In the genomic region with DNA sequence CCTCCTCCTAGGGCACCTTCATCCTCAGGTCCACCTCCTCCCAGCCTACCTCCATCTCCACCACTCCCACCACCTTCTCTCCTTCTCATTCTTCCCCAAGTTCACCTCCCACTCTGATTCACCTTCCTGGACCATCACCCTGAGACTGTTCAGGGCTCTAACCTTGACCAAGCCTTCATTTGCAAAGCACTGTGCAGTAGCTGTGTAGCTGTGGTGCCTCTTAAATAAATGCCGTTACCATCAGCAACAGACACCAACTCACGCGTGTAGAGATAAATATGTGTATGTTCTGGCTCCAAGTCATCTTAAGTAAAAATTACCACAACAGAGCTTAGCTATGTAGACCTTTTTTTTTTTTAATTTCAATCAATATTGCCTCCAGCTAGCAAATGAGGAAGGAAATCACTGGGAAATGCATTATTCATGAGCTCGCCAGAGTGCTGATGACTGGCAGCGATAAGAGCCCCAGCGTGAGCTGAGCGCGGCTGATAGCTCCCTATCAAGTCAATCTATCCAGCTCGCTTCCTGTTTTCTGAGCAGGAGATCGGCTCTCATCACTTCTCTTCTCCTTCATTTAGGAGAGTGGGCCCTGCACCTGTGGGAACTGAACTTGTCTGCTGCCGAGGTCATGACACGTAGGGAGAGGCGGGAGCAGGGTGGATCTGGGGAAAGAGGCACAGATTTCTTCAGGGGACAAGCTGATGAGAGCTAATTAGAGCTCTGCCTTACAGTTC, we compare ENCODE assay signal across 9 mouse cellular contexts.
DNase-seq lines count a peak whose midpoint lies in the region; ATAC-seq and TF ChIP-seq lines count a peak whose summit lies in the region.
"Had no signal": no experiment of that assay in that cellular context is flagged by ENCODE, and none has a peak within 500 bp of the region (broad histone marks: within the 10 kb centered on the region; RNA-seq: fewer than 3 reads in every experiment).

No protein-coding gene starts in this region.

- no peak for TF ChIP-seq POLR2A in thymus, adult 2 months (IDR thresholded peaks at IDR 0.05; ENCODE audit: control insufficient read depth, extremely low read depth, insufficient read depth, low read length, poor library complexity)

- ATAC-seq in hematopoietic stem cell, adult 5-6 weeks (replicated peaks in 1 of 2; ENCODE audit: insufficient read depth in 1 of 2, low FRiP score in 2 of 2, low TSS enrichment in 1 of 2, low read depth in 1 of 2, poor library complexity in 2 of 2, severe bottlenecking in 2 of 2), result peak; percentile 84 to 87
- ATAC-seq in megakaryocyte progenitor cell, adult 5-6 weeks (replicated peaks; ENCODE audit: poor library complexity), result peak; percentile 74

- peak; percentile 60 for DNase-seq in embryo, embryonic 10 days (ENCODE audit: low spot score)
- DNase-seq in embryo, embryonic 9.5 days (ENCODE audit: extremely low spot score), result no peak
- peak; percentile 13 for DNase-seq in WW6 (ENCODE audit: low read depth, low spot score)
- DNase-seq in adrenal gland, postnatal 14 days, result no peak
- DNase-seq in thymus, adult 2 months, result no peak
- DNase-seq in spleen, postnatal 10 days (ENCODE audit: low spot score in 2 of 2), result no peak
- DNase-seq: spleen, adult 18-20 months had no signal

- H3K27me3 ChIP-seq in thymus, adult 2 months (ENCODE audit: control insufficient read depth, insufficient read depth, low read length), result no peaks in the 10 kb centered on the region

- TF ChIP-seq CTCF in thymus, adult 2 months (IDR thresholded peaks at IDR 0.05; ENCODE audit: borderline replicate concordance, control insufficient read depth, extremely low read depth, insufficient read depth, low read length, poor library complexity), result no peak

- H3K36me3 ChIP-seq in thymus, adult 2 months (ENCODE audit: control insufficient read depth, insufficient read depth, low read length), result no peaks in the 10 kb centered on the region

- peaks cover 6% of the 10 kb centered on the region for H3K4me1 ChIP-seq in thymus, adult 2 months (replicated peaks; ENCODE audit: control insufficient read depth, insufficient read depth, low read length)

- WGBS in thymus, adult 2 months, result 4% methylated on average over 13 of the region's 13 CpGs

- no peak overlapping the region for H3K4me3 ChIP-seq in thymus, adult 2 months (ENCODE audit: control insufficient read depth, insufficient read depth, low read length)

- no peak overlapping the region for H3K27ac ChIP-seq in thymus, adult 2 months (ENCODE audit: control insufficient read depth, insufficient read depth, low read length)

Comparison
In these comparisons a context has a peak if more than half of its experiments do, and no peak if none do; other contexts are left out.
1. DNase-seq: peak in embryo, embryonic 10 days (single experiment) and WW6 (single experiment); none in embryo, embryonic 9.5 days (single experiment), adrenal gland, postnatal 14 days (single experiment), thymus, adult 2 months (single experiment) and spleen, postnatal 10 days (0 of 2).